Mouse (Mus musculus) heart, embryonic 10.5 days (tissue): ENCODE measurements around the gene Atg4a. TPM values are rescaled to one million over a fixed set of nuclear protein-coding genes. Genes with fewer than 3 reads are reported as not detected.

Experiments used
- DNase-seq: peaks from one replicate; pipeline ENCODE4 v3.0.0-alpha.2; 2017; ENCODE audit warnings: low spot score
- H3K27ac ChIP-seq: fragments of 300-500 bp; sonication (generic); 2 replicates; pipeline ENCODE4 v1.5.1; 2016; ENCODE audit warnings: mild to moderate bottlenecking
- H3K27me3 ChIP-seq: fragments of 300-500 bp; sonication (generic); 2 replicates; pipeline ENCODE4 v1.6.1; 2016; ENCODE audit warnings: mild to moderate bottlenecking; ENCODE audit not compliant: poor library complexity, insufficient read depth, severe bottlenecking
- H3K36me3 ChIP-seq: fragments of 300-500 bp; sonication (generic); 2 replicates; pipeline ENCODE4 v1.6.1; 2016; ENCODE audit warnings: mild to moderate bottlenecking, moderate library complexity
- H3K4me1 ChIP-seq: fragments of 300-500 bp; sonication (generic); 2 replicates; pipeline ENCODE4 v1.6.1; 2016; ENCODE audit warnings: mild to moderate bottlenecking
- H3K4me3 ChIP-seq: fragments of 300-500 bp; sonication (generic); 2 replicates; pipeline ENCODE4 v1.5.1; 2016; ENCODE audit warnings: mild to moderate bottlenecking, moderate library complexity
- H3K9me3 ChIP-seq: fragments of 300-500 bp; sonication (generic); 2 replicates; pipeline ENCODE4 v1.6.1; 2016; ENCODE audit warnings: mild to moderate bottlenecking, moderate library complexity
- WGBS: fragments of 180-500 bp; shearing (Covaris S2); methylation state at CpG from one replicate; pipeline ENCODE4 v1.1.7; 2016; 5-methylcytosine and 5-hydroxymethylcytosine counted together
- polyA plus RNA-seq: library from polyadenylated mRNA; unstranded; fragments of >200 nt; fragmentation: Nextera tagmentation; extraction: Ambion mirVana; gene quantifications from 2 replicates; pipeline ENCODE4 v1.2.1, GENCODE M21; 2016

The Atg4a gene
- 14.4 and 15.1 TPM in 2 replicates for polyA plus RNA-seq

DNA sequence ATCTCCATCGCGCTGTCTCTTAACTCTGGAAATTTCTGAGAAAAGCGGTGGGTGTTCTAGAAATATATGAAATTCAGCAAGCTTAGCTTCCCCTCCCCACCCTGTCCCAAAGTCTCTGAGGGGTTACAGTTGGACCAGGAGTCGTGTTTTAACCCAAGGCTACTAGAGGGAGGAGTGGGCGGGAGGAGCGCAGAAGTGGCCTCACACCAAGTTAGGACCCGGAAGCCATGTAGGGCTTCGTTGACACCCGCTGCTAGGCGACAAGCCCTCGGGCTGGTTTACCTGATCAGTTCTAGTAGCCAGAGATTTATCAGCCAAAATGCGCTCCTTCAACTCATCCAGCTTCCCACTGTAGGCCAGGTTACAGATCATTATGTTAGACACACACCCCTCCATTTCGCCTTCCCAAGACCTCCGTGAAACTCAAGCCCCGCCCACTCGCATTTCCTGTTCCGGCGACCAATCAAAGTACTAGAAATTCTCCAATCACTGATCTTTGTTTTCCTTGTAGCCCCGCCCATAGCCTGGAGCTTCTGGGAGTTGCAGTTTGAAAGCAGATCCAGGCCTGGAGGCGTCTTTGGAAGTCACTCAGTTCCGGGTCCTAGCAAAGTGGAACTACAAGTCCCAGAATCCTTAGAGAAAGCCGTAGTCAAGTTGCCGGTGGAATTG, at the start of gene Atg4a, which contains the start of gene Psmd10:
TSS of gene Atg4a (plus strand) at position 636 of the 669 bp plus-strand sequence.
TSS of gene Psmd10 (minus strand) at position 457 of the 669 bp plus-strand sequence.
- DNase-seq = peak; percentile 96
- peak within 1 kb of the TSS; percentile 74; the same call in 1 of the 2 replicates for H3K27ac ChIP-seq
- peaks cover 5% of the 10 kb centered on the region; the same call in 1 of the 2 replicates for H3K36me3 ChIP-seq
- H3K9me3 ChIP-seq = no peaks in the 10 kb centered on the region
- no peaks in the 10 kb centered on the region for H3K4me1 ChIP-seq
- peak within 1 kb of the TSS; percentile 61 for H3K4me3 ChIP-seq
- H3K27me3 ChIP-seq = no peaks in the 10 kb centered on the region
- WGBS = 19% methylated on average over 23 of the region's 23 CpGs

DNA sequence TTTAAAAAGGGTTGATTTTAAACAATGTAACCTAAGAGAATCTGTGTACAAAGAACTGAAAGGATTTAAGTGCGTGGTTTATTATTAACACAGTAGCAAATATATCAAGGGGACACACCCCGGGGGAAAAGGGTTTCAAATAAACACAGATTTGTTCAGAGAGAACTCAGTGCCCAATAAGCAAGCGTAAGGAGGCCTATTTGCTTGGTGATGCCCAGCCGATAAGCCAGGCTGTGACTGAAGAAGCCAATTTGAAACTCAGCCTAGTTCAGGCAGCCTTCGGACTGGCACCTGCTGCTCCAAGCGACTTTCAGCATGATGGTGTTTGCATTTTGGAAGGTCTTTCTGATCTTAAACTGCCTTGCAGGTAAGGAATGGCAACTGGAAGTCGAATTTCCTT, 49.3 kb upstream of the Atg4a start, which contains the start of gene Vsig1:
TSS of gene Vsig1 (plus strand) at position 249 of the 400 bp plus-strand sequence.
- Histone ChIP-seq H3K4me1 (no peaks in the 10 kb centered on the region), H3K9me3 (no peaks in the 10 kb centered on the region), H3K36me3 (no peaks in the 10 kb centered on the region), H3K27me3 (peaks cover 10% of the 10 kb centered on the region; the same call in 1 of the 2 replicates), H3K27ac (no peak within 1 kb of the TSS), H3K4me3 (no peak within 1 kb of the TSS)
- DNase-seq = no peak
- 69% methylated on average over 7 of the region's 7 CpGs for WGBS

DNA sequence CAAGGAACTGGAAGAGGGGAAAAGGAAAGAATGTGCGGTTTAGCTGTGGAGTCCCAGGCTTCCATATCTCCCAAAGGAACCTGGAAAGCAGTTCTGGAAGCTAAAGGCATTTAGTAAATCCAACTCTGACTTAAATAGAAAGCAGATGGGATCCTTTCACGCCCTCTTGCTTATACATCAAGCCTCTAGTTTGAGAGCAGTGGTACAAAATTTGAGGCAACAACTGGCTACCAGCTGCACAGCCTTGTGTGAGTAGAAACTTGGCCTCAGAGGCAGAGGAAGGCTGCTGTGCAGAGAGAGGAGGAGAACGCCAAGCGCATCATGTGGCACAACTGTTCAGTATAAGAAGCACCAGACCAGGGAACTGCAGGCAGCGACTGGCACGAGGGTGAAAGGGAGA, 35.4 kb upstream of the Atg4a start:
- Histone ChIP-seq H3K4me1 (no peaks in the 10 kb centered on the region), H3K9me3 (no peaks in the 10 kb centered on the region), H3K27ac (no peak overlapping the region), H3K27me3 (peaks cover 33% of the 10 kb centered on the region; the same call in 1 of the 2 replicates), H3K4me3 (no peak overlapping the region), H3K36me3 (no peaks in the 10 kb centered on the region)
- no peak for DNase-seq
- 82% methylated on average over 6 of the region's 6 CpGs for WGBS

DNA sequence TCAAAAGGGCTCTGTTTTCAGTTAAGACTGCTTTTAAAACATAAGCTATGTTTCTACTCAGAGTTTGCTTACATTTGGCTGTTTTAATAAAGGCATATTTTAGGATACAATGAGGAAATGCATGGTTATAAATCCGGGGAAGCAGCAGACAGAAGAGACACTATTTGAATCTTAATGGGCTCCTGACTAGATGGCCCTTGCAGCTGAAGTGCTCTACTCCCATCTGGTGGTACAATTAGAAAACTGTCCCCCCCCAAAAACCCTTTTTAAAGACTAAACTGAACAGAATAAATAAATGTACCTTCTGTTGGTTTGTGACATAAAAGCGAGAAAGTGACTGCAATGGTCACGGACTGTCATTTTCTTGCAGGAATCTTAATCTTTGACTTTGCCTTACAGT, 24.6 kb upstream of the Atg4a start:
- Histone ChIP-seq H3K9me3 (no peaks in the 10 kb centered on the region), H3K27me3 (peaks cover 33% of the 10 kb centered on the region; the same call in 1 of the 2 replicates), H3K4me1 (no peaks in the 10 kb centered on the region), H3K4me3 (no peak overlapping the region), H3K27ac (no peak overlapping the region), H3K36me3 (no peaks in the 10 kb centered on the region)
- WGBS = 59% methylated on average over 3 of the region's 3 CpGs
- DNase-seq = no peak

DNA sequence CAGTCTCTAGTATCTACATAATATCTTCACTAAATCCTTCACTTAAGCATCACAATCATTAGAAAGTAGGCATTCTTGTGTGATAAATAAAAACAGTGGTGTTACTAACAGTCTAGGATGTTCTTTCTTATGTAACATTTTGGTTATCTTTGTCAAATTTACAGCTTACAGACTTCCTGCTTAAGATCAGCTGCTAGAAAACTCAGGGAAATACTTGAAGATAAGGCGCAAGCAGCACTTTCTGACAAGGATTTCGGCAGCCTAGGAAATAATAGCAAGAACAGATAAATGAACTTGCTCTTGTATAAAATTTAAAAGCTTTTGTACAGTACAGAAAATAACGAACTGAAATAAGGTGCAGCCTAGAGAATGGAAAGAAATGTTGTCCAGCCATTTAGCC, 23.4 kb upstream of the Atg4a start:
- Histone ChIP-seq H3K9me3 (no peaks in the 10 kb centered on the region), H3K27me3 (peaks cover 37% of the 10 kb centered on the region), H3K4me1 (no peaks in the 10 kb centered on the region), H3K36me3 (no peaks in the 10 kb centered on the region), H3K27ac (no peak overlapping the region), H3K4me3 (no peak overlapping the region)
- DNase-seq = no peak
- WGBS = 63% methylated on average over 3 of the region's 3 CpGs

DNA sequence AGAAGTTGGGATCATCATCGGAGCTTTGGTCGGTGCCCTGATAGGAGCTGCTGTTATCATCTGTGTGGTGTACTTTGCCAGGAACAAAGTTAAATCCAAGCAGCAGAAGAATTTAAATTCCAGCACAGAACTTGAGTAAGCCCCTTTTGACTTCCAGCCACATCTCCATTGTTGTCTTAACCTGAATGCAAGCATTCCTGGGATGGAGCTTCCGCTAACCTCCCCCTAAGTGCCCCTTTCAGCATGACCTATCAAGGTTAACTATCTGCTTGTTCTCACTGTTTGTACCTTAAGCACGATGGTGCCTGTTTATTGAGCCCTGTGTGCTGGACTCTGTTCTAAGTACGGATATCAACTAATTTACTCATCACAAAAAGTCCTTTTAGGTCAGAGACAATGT, 20.4 kb upstream of the Atg4a start:
- WGBS = 52% methylated on average over 5 of the region's 5 CpGs
- Histone ChIP-seq H3K36me3 (no peaks in the 10 kb centered on the region), H3K27ac (no peak overlapping the region), H3K4me1 (no peaks in the 10 kb centered on the region), H3K27me3 (peaks cover 36% of the 10 kb centered on the region), H3K9me3 (no peaks in the 10 kb centered on the region), H3K4me3 (no peak overlapping the region)
- DNase-seq = no peak

DNA sequence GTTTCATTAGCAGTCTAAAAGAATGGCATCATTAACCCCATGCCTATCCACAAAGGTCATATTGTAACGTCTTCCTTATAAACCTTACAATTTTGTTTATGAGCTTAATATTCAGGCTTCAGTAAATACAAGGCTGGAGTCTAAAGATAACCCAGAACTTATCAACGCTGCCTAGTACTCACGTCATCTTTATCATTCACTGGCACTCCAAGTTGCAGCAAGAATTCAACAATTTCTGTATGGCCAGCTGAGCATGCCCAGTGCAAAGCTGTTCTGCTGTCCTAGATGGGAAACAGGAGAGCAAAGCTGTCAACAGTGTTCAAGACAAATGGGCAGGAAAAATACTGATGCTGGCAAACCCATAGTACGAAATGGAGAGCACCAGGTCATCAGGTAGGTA, 3.1 kb upstream of the Atg4a start:
- Histone ChIP-seq H3K4me3 (no peak overlapping the region), H3K4me1 (no peaks in the 10 kb centered on the region), H3K9me3 (no peaks in the 10 kb centered on the region), H3K36me3 (peaks cover 13% of the 10 kb centered on the region; the same call in 1 of the 2 replicates), H3K27ac (no peak overlapping the region), H3K27me3 (0 out of 2 replicates have a peak, but pooled peaks cover 3% of the 10 kb centered on the region)
- 81% methylated on average over 4 of the region's 4 CpGs for WGBS
- no peak for DNase-seq

DNA sequence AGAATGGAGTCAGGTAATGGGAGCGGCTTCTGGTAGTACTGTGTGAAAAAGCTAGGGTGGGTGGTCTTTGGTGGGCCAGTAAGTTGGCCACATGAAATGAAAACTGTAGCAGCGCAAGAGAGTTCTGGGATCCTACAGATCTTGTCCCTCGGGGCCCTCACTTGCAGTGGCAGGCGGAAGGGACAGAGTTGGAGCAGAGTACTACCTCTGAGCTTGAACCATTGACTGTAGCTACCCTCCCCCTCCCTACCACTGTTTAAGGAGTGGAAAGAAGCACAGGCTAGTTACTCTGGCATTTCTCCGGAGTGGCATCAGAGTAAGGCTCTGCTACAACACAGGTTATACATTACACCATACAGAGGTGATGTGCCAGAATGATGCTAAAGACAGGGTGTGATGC, 252 bp downstream of the Atg4a start:
- H3K27ac ChIP-seq = peak overlapping the region; percentile 36; the same call in 1 of the 2 replicates
- H3K27me3 ChIP-seq = no peaks in the 10 kb centered on the region
- no peak for DNase-seq
- peaks cover 4% of the 10 kb centered on the region; the same call in 1 of the 2 replicates for H3K36me3 ChIP-seq
- H3K9me3 ChIP-seq = no peaks in the 10 kb centered on the region
- peak overlapping the region; percentile 61 for H3K4me3 ChIP-seq
- no peaks in the 10 kb centered on the region for H3K4me1 ChIP-seq
- 21% methylated on average over 5 of the region's 5 CpGs for WGBS

DNA sequence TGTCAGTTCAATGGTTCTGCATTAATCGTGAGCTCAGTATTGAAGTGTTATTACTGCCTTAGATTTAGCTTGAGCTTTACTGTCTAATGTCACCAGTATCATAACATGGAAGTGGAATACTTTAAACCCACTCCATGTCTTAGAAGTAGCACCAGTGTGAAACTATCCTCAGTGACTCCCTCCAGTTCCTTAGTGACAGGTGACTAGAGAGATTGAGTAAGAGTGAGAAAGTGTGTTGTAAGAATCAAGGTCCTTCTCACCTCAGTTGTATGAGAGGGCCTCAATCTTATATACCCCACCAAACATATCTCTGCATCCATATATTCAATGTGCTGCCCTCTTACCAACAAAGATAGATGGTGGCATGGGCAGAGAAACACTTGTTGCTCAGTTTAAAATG, 22.2 kb downstream of the Atg4a start:
- peaks cover 32% of the 10 kb centered on the region; the same call in 1 of the 2 replicates for H3K27me3 ChIP-seq

DNA sequence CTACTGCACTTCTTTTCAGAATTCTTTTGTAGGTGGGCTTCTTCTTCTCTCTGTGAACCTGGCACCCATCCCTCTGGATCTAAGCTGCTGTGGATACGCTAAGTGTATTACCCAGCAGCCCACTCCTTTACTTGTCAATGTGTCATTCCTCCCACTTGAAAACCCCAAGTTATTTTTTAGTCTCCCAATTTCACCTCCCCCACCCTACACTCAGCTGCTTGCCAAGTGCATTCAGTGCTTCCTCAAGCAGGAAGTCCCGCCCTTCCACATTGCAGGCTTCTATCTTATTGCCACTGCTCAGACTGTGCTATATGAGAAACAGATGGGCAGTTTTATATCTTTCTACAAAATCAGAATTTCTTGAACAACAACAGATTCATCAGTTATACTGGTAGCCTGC, 22.8 kb downstream of the Atg4a start:
- 80% methylated on average over 2 of the region's 2 CpGs for WGBS
- DNase-seq = no peak
- no peak overlapping the region for H3K27ac ChIP-seq
- peaks cover 38% of the 10 kb centered on the region; the same call in 1 of the 2 replicates for H3K27me3 ChIP-seq
- no peaks in the 10 kb centered on the region for H3K36me3 ChIP-seq
- H3K4me3 ChIP-seq = no peak overlapping the region
- peaks cover 7% of the 10 kb centered on the region; the same call in 1 of the 2 replicates for H3K4me1 ChIP-seq
- no peaks in the 10 kb centered on the region for H3K9me3 ChIP-seq

More for the DNA sequence above, 22.2 kb downstream of the Atg4a start:
- no peak for DNase-seq
- WGBS = 74% methylated on average over 1 of the region's 1 CpGs
- H3K36me3 ChIP-seq = no peaks in the 10 kb centered on the region
- no peak overlapping the region for H3K27ac ChIP-seq
- H3K9me3 ChIP-seq = no peaks in the 10 kb centered on the region
- H3K4me3 ChIP-seq = no peak overlapping the region
- peaks cover 7% of the 10 kb centered on the region; the same call in 1 of the 2 replicates for H3K4me1 ChIP-seq

DNA sequence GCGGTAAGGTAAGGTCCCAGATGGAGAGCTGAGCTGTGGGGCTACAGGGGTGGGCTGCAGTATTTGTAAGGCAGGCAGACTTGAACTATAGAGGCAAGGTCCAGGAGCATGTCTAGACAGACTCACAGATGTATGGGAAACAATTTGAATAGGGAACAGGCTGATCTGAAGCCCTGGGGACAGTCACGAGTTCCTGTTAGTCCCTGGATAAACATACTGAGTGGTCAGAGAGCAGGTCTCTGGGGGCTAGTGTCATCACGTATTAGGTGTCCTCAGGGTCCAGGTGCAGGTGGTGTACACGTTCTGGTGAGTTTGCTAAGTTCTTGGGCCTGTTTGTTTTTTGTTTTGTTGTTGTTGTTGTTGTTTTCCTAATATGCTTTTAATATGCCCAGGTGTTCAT, 23.5 kb downstream of the Atg4a start:
- H3K36me3 ChIP-seq = no peaks in the 10 kb centered on the region
- peaks cover 44% of the 10 kb centered on the region; the same call in 1 of the 2 replicates for H3K27me3 ChIP-seq
- H3K4me1 ChIP-seq = peaks cover 7% of the 10 kb centered on the region; the same call in 1 of the 2 replicates
- H3K9me3 ChIP-seq = no peaks in the 10 kb centered on the region
- WGBS = 70% methylated on average over 4 of the region's 4 CpGs
- no peak for DNase-seq
- no peak overlapping the region for H3K4me3 ChIP-seq
- H3K27ac ChIP-seq = no peak overlapping the region

DNA sequence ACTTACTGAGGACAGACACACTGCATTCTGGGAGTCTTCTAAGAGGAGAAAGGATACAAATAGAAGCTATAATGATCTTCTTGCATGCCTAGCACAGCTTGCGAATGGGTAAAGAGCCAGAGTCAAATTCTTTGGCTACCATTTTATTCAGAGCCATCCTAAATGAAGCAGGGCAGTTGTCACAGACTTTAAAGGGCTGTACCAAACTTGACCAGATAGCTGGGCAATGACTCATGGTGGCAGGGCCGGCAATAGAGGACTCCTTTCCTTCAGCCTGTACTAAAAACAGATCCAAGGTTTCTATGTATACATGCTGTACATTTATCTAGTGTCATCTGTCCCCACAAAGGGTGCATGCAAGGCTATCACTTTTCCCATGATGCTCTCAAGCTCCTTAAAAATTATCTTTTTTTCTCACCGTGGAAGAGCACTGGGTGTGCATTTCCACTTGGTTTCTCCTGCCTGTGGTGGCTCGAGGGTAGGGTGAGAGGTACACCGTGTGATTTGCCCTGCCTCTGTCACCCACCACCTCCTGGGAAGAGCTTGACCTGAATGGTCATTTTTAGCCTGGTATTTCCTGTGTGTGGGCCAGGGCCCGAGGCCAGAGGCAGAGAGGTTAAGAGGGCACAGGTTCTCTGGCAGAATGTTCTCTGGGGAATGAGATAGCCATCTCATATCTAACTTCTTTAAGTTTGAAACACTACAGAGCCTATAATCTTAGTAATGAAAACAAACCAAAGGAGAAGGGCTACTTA, 26.7 kb downstream of the Atg4a start:
- DNase-seq = no peak
- WGBS = 37% methylated on average over 6 of the region's 6 CpGs
- Histone ChIP-seq H3K36me3 (no peaks in the 10 kb centered on the region), H3K4me1 (peaks cover 7% of the 10 kb centered on the region; the same call in 1 of the 2 replicates), H3K4me3 (no peak overlapping the region), H3K9me3 (no peaks in the 10 kb centered on the region), H3K27me3 (peaks cover 53% of the 10 kb centered on the region; the same call in 1 of the 2 replicates), H3K27ac (no peak overlapping the region)

DNA sequence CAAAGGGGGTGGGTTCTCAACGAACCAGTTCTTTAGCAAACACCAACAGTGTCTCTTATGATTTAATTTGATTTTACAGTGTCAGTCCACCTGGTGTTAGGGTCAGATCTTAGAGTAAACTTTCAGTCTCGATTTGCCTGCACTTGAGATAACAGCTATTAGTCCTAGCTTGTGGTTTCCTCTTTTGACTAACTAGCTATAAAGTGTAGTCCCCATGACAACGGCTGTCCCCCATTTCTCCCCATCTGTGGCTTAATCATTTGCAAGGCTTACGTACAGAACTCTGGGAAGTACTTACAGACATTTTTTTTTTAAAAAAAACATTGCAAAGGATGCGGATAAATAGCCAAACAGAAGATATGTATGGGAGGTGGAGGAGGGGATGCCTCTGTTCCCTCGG, 28.1 kb downstream of the Atg4a start:
- H3K27me3 ChIP-seq = peaks cover 43% of the 10 kb centered on the region; the same call in 1 of the 2 replicates
- H3K4me3 ChIP-seq = no peak overlapping the region
- H3K36me3 ChIP-seq = no peaks in the 10 kb centered on the region
- WGBS = 65% methylated on average over 6 of the region's 6 CpGs
- no peaks in the 10 kb centered on the region for H3K9me3 ChIP-seq
- DNase-seq = no peak
- peaks cover 7% of the 10 kb centered on the region; the same call in 1 of the 2 replicates for H3K4me1 ChIP-seq
- no peak overlapping the region for H3K27ac ChIP-seq
